Mouse (Mus musculus) limb, embryonic 10.5 days (tissue): ENCODE measurements around the gene Shisa6. TPM values are rescaled to one million over a fixed set of nuclear protein-coding genes. Genes with fewer than 3 reads are reported as not detected.

Experiments
- DNase-seq: peaks from one replicate; pipeline ENCODE4 v3.0.0-alpha.2; 2017; ENCODE audit warnings: low spot score
- H3K27ac ChIP-seq: fragments of 300-500 bp; sonication (generic); 2 replicates; pipeline ENCODE4 v1.5.1; 2016; ENCODE audit warnings: mild to moderate bottlenecking
- H3K27me3 ChIP-seq: fragments of 300-500 bp; sonication (generic); 2 replicates; pipeline ENCODE4 v1.6.1; 2016; ENCODE audit warnings: low read depth, mild to moderate bottlenecking; ENCODE audit not compliant: poor library complexity, severe bottlenecking
- H3K36me3 ChIP-seq: fragments of 300-500 bp; sonication (generic); 2 replicates; pipeline ENCODE4 v1.6.1; 2016; ENCODE audit warnings: mild to moderate bottlenecking, moderate library complexity
- H3K4me1 ChIP-seq: fragments of 300-500 bp; sonication (generic); 2 replicates; pipeline ENCODE4 v1.6.1; 2016
- H3K4me3 ChIP-seq: fragments of 300-500 bp; sonication (generic); 2 replicates; pipeline ENCODE4 v1.5.1; 2016; ENCODE audit warnings: mild to moderate bottlenecking, moderate library complexity
- H3K9me3 ChIP-seq: fragments of 300-500 bp; sonication (generic); replicated peaks from 2 replicates; pipeline ENCODE4 v1.6.1; 2016; ENCODE audit warnings: mild to moderate bottlenecking
- WGBS: fragments of 180-500 bp; shearing (Covaris S2); methylation state at CpG from one replicate; pipeline ENCODE4 v1.1.7; 2016; 5-methylcytosine and 5-hydroxymethylcytosine counted together
- polyA plus RNA-seq: library from polyadenylated mRNA; unstranded; fragments of >200 nt; fragmentation: Nextera tagmentation; extraction: Ambion mirVana; gene quantifications from 2 replicates; pipeline ENCODE4 v1.2.1, GENCODE M21; 2016

Gene Shisa6
- polyA plus RNA-seq, 1 experiment from 2014 or later: 0.26 TPM

DNA sequence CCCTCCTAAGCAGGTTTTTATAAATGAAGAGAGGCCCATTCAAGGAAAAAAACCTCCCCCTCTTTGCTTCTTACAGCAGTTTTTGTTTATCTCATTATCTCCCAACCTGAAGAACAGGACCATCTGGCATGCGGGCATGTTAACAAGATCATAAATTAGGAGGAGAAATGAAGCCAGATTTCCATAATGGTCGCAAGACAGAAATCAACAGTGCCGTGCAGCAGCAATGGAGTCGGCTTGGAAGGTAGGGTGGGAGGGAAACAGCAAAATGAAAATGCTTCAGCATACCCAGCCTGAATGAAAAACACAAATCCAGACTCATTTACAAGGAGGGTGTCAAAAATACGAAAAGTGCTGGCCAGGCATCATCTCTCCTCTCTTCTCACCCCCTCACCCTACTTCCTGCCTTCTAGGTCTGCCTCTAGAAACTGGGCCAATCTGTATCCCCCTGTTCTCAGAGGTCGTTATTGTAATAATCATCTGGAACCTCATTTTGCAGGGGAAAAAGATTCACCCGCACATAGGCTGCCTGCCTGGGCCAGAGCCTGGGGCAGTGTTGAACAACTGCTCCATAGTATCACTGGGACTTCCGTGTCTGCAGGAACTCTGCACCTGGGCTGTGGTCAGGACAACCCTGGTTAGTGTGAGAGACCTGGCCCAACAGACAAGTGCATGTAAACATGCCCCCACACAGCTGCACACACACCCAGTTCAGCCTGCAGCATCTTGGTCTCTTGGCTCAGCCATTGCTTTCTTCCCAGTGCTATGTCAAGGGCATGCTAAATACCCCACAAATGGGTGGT lies 251.7 kb downstream of the Shisa6 start:
- Histone ChIP-seq H3K4me3 (no peak overlapping the region), H3K27me3 (no peaks in the 10 kb centered on the region), H3K36me3 (no peaks in the 10 kb centered on the region), H3K9me3 (no peaks in the 10 kb centered on the region), H3K4me1 (peaks cover 13% of the 10 kb centered on the region), H3K27ac (no peak overlapping the region)
- DNase-seq: no peak
- 61% methylated on average over 8 of the region's 8 CpGs for WGBS

DNA sequence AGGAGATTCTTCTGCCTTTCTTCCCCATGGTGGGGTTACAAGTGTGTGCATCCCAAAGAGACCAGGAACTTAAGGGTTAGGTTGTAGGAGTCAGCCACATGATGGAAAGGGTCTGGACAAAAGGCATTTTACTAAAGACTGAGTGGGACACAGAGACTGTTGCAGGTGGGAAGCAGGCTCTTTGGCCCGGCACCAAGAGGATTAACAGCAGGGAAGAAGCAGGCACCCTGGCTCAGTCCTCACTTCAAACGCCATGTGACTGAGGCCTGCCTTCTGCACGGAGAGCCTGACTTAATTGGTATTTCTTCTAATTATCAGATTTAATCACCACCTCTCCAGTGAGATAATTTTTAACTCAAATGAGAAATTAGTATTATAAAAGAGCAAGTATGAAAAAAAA lies 258.7 kb downstream of the Shisa6 start:
- Histone ChIP-seq H3K4me1 (no peaks in the 10 kb centered on the region), H3K9me3 (no peaks in the 10 kb centered on the region), H3K4me3 (no peak overlapping the region), H3K27ac (no peak overlapping the region), H3K27me3 (no peaks in the 10 kb centered on the region), H3K36me3 (no peaks in the 10 kb centered on the region)
- 43% methylated on average over 3 of the region's 3 CpGs for WGBS
- no peak for DNase-seq

DNA sequence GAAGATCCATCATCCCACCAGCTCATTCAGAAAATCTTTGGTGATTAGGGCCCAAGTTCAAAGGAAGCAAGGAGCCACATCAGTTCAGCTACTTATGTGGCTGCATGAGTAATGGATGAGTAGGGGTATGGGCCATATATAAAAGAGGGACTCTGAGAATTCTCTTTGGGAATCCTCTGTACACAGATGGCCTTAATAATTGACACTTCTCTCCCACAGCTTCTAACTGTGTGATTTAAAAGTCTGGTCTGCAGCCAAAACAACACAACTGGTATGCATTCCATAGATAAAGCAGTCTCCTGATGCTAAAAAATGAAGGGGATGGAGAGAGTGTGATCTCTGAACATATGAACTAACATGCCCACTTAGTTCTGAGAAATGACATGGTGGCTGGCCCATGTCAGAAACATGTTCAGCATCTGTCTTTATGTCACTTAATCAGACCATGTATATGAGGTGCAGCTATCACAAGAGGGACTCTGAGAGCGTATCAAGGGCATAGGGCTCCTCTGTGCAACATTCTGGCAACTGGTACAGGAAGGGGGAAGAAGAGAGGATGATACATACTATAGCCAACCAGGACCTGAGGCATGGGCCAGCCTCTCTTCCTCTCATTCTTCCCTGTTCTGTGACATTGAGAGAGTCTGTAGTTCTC lies 260.3 kb downstream of the Shisa6 start:
- Histone ChIP-seq H3K36me3 (no peaks in the 10 kb centered on the region), H3K27ac (no peak overlapping the region), H3K4me3 (no peak overlapping the region), H3K9me3 (no peaks in the 10 kb centered on the region), H3K4me1 (no peaks in the 10 kb centered on the region), H3K27me3 (no peaks in the 10 kb centered on the region)
- 75% methylated on average over 1 of the region's 1 CpGs for WGBS
- no peak for DNase-seq

DNA sequence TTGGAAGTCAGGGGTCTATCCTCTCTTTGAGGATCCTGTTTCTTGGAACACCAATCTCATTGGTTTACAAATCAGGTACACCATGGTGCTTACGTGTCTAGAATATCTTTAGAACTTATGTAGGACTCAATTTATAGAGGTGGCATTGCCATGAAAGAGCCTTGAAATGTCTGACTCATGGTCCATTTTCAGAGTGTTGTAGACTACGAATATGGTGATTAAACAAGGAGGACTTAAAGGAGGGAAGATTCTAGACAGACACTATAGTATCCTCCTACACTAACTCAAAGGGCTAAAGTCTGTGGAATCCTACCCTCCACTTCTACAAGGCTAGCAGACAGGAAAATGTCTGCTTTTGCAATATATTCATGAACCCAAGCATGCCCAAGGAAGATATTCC lies 265.6 kb downstream of the Shisa6 start:
- no peaks in the 10 kb centered on the region for H3K36me3 ChIP-seq
- no peak for DNase-seq
- no peaks in the 10 kb centered on the region for H3K9me3 ChIP-seq
- no peaks in the 10 kb centered on the region for H3K27me3 ChIP-seq
- no peaks in the 10 kb centered on the region for H3K4me1 ChIP-seq
- no peak overlapping the region for H3K4me3 ChIP-seq
- no peak overlapping the region for H3K27ac ChIP-seq
- 78% methylated on average over 2 of the region's 2 CpGs for WGBS

DNA sequence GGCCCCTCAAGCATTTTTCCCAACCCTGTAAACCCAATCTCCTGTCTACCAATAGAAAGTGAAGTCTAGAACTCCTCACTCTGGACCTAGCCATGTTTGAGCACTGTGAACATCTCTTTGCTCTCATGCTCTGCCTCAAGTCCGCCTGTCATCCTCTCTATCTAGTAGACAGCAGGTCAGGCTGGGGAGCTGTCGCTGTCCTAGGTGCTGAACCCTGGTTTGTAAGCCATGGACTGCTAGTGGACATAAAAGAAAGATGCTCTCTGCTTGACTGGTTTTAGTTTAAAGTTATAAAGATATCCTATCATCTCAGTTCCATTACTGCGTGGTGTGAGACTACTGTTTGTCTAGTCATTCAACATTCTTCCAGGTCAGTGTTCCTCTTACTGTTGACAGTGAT lies 266.9 kb downstream of the Shisa6 start:
- H3K27me3 ChIP-seq: no peaks in the 10 kb centered on the region
- 17% methylated on average over 3 of the region's 3 CpGs for WGBS

DNA sequence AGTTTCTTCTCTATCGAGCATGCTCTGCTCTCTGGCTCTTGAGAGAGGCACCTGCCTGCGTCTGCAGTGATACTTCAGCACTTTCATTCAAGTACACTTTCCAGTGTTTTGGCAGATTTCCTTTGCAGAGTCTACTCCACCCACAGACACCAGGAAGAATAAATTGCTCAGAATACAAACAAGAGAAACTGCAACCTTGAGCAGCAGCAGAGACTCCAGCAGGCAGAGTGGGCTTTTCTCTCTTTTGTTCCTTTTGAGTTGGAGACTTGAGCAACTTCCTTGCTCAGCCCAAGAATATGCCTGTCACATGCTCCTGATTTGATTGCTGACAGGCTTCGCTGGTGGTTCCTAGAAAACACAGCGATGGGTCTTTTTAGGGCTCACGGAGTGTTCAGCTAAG lies 278.6 kb downstream of the Shisa6 start:
- 87% methylated on average over 5 of the region's 5 CpGs for WGBS
- Histone ChIP-seq H3K4me1 (no peaks in the 10 kb centered on the region), H3K9me3 (no peaks in the 10 kb centered on the region), H3K36me3 (no peaks in the 10 kb centered on the region), H3K4me3 (no peak overlapping the region), H3K27me3 (no peaks in the 10 kb centered on the region), H3K27ac (no peak overlapping the region)
- DNase-seq: no peak

More for the DNA sequence above, 266.9 kb downstream of the Shisa6 start:
- Histone ChIP-seq H3K4me1 (no peaks in the 10 kb centered on the region), H3K9me3 (no peaks in the 10 kb centered on the region), H3K4me3 (no peak overlapping the region), H3K36me3 (no peaks in the 10 kb centered on the region), H3K27ac (no peak overlapping the region)
- DNase-seq: peak; percentile 75

DNA sequence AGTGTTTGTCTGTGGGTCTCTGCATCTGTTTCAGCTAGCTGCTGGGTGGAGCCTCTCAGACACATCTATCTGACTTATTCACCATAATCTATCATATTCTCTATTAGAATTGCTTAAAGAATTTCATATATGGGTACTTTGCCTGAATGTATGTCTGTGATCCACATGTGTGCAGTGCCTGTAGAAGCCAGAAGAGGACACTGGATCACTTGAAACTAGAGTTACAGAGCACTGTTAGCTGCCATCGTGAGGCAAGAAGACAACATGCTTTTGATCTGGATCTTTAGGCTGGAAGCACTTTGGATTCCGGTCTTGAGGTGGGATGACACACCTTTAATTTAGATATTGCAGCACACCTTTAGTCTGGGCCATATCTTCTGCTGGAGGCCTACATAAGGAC lies 289.2 kb downstream of the Shisa6 start:
- H3K4me1 ChIP-seq: no peaks in the 10 kb centered on the region

DNA sequence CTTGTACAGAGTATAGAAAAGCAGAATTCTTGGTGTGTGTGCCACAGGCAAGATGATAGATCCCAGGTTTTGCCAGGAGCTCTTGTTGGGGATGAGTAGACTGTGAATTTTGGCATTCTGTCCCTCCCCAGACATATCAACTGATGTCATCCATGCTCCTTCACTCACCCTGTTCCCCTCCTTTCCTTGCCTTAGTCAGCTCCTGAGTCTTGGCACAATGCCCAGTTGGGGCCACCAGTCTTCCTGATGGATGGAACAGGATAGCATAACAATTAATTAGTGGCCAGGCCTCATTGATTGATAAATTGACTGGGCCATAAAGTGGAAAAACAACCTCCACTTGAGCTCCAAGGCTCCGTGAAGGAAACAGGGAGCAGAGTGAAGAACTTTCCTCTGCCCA lies 292.9 kb downstream of the Shisa6 start:
- 57% methylated on average over 1 of the region's 1 CpGs for WGBS
- no peak for DNase-seq
- no peak overlapping the region for H3K27ac ChIP-seq
- no peaks in the 10 kb centered on the region for H3K27me3 ChIP-seq
- H3K4me3 ChIP-seq: no peak overlapping the region
- H3K4me1 ChIP-seq: no peaks in the 10 kb centered on the region
- no peaks in the 10 kb centered on the region for H3K9me3 ChIP-seq
- no peaks in the 10 kb centered on the region for H3K36me3 ChIP-seq

More for the DNA sequence above, 289.2 kb downstream of the Shisa6 start:
- Histone ChIP-seq H3K27me3 (no peaks in the 10 kb centered on the region), H3K9me3 (no peaks in the 10 kb centered on the region), H3K36me3 (no peaks in the 10 kb centered on the region), H3K4me3 (no peak overlapping the region), H3K27ac (no peak overlapping the region)
- DNase-seq: no peak
- WGBS: 73% methylated on average over 2 of the region's 2 CpGs

DNA sequence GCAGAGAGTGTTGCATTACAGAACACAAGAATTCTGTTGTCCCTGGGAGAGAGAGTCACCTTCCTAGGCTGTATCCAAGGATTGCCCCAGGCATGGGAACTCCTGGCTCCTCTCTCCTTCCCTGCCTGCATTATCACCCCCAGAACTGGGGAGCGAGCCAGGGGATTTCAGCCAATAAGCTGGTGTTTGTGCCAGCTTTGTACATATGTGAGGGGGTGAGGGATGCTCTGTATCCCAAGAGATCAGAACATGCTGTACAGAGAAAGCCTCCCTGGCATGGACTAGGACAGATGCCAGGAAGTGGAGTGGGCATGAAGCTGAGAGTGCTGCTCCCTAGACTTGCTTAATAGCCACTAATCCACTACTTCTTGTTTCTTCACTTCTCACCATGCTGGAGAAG lies 303.6 kb downstream of the Shisa6 start:
- DNase-seq: no peak
- WGBS: 85% methylated on average over 1 of the region's 1 CpGs

DNA sequence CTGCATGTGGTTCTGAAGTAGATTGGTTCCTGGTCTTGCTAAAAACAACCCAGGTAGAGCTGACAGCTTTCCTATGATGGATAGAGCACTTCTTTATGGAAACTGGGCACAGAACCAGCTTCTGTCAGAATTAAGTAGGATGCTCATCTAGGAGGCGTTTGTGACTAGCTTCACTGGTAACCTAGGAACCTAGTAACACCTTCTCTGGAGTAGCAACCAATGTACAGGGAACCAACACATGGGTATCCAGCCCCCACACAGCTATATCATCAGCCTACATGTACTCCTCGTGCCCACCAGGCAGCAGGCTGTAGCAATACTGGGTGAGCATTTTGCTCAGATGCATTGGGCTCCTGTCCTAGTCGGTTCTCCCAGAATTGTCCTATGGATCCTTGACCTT lies 307.3 kb downstream of the Shisa6 start:
- Histone ChIP-seq H3K9me3 (no peaks in the 10 kb centered on the region), H3K27ac (no peak overlapping the region), H3K36me3 (no peaks in the 10 kb centered on the region), H3K4me3 (no peak overlapping the region), H3K27me3 (no peaks in the 10 kb centered on the region), H3K4me1 (no peaks in the 10 kb centered on the region)
- DNase-seq: no peak
- 92% methylated on average over 3 of the region's 3 CpGs for WGBS

More for the DNA sequence above, 303.6 kb downstream of the Shisa6 start:
- Histone ChIP-seq H3K4me1 (no peaks in the 10 kb centered on the region), H3K4me3 (no peak overlapping the region), H3K27me3 (no peaks in the 10 kb centered on the region), H3K27ac (no peak overlapping the region), H3K9me3 (no peaks in the 10 kb centered on the region), H3K36me3 (no peaks in the 10 kb centered on the region)

DNA sequence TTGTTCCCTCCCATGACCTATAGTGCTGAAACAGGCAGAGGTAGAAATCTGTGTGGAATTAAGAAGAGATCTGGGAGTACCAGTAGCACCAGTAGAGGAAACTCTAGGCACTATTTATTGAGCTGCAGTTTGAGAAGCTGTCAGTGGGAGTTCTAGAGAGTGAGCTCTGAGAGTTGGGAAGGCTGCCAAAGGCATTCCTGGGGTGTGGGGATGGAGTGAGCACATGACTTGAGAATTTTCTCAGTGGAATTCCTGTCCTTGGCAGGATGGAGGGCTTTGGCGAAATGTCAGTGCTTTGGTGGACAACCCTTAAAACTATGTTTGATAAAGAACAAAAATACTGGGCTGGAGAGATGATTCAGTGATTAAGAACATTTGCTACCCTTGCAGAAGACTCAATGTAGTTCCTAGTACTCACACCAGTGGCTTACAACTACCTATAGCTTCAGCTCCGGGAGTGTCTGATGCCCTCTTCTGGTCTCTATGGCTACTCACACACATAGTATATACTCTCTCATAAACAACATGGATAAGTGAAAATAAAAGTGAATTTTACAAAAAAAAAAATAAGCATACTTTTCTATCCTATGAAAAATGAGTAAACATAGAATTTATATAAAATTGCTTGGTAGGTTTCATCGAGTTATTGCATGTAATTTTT lies 337.0 kb downstream of the Shisa6 start:
- H3K27ac ChIP-seq: no peak overlapping the region
- no peak overlapping the region for H3K4me3 ChIP-seq
- H3K27me3 ChIP-seq: no peaks in the 10 kb centered on the region
- H3K9me3 ChIP-seq: no peaks in the 10 kb centered on the region
- no peak for DNase-seq
- H3K36me3 ChIP-seq: no peaks in the 10 kb centered on the region
- 88% methylated on average over 3 of the region's 3 CpGs for WGBS
- no peaks in the 10 kb centered on the region for H3K4me1 ChIP-seq

DNA sequence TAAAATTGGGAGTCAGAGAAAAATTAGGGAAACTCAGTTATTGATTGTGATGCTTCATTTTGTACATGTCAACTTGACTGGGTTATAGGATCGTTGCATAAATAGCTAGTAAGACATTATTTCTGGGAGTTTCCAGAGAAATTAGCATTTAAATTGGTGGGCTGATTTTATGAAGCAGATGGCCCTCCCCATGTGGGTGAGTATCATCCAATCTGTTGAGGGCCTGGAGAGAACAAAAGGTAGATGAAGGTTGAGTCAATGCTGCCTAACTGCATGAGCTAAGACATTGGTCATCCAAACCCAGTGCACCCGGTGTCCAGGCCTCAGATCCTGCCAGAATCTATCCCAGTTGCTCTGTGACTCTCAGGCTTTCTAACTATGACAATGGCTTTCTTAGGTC lies 337.6 kb downstream of the Shisa6 start:
- 89% methylated on average over 2 of the region's 2 CpGs for WGBS
- no peak for DNase-seq
- Histone ChIP-seq H3K4me1 (no peaks in the 10 kb centered on the region), H3K36me3 (no peaks in the 10 kb centered on the region), H3K27me3 (no peaks in the 10 kb centered on the region), H3K27ac (no peak overlapping the region), H3K9me3 (no peaks in the 10 kb centered on the region), H3K4me3 (no peak overlapping the region)

DNA sequence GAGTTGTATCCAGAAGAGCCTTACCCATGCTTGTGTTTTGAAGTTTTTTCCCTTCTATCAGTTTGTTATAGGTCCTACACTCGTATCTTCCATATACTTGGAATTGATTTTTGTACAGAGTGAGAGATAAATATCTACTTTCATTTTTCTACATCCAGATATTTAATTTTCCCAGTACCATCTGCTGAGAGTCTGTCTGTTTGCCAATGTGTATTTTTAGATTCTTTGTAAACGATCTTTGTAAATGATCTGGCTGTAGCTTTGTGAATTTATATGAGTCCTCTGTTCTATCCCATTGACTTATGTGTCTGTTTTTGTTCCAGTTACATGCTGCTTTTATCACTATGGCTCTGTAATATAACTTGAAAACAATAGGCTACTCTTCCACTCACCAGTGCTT lies 348.0 kb downstream of the Shisa6 start:
- Histone ChIP-seq H3K9me3 (no peaks in the 10 kb centered on the region), H3K36me3 (no peaks in the 10 kb centered on the region), H3K4me1 (no peaks in the 10 kb centered on the region), H3K27me3 (no peaks in the 10 kb centered on the region), H3K4me3 (no peak overlapping the region), H3K27ac (no peak overlapping the region)
- 80% methylated on average over 2 of the region's 2 CpGs for WGBS
- DNase-seq: no peak
